Mouse (Mus musculus) heart, postnatal 36 days (tissue): ENCODE measurements around the gene Shb. TPM values are rescaled to one million over a fixed set of nuclear protein-coding genes. Genes with fewer than 3 reads are reported as not detected.
"Not testable (repeated sequence)": the region's sequence is repeated elsewhere in the genome, so short reads cannot be mapped to it uniquely, and the experiment has no call there.

Experiments used
- DNase-seq, 2 experiments: peaks; one replicate each; pipeline ENCODE4 v3.0.0; 2021 to 2022
- intact Hi-C: fragments of 180-260 bp; cut with DNase I; formaldehyde crosslinking; loops from one replicate; pipeline ENCODE4 v1.15.1; 2025
- total RNA-seq, 2 experiments: library from RNA; stranded (reverse); gene quantifications; 2 replicates each; pipeline ENCODE4 v1.2.3; 2021

Gene Shb
- total RNA-seq, 2 experiments from 2014 or later, result 24.2 to 40.9 TPM

DNA sequence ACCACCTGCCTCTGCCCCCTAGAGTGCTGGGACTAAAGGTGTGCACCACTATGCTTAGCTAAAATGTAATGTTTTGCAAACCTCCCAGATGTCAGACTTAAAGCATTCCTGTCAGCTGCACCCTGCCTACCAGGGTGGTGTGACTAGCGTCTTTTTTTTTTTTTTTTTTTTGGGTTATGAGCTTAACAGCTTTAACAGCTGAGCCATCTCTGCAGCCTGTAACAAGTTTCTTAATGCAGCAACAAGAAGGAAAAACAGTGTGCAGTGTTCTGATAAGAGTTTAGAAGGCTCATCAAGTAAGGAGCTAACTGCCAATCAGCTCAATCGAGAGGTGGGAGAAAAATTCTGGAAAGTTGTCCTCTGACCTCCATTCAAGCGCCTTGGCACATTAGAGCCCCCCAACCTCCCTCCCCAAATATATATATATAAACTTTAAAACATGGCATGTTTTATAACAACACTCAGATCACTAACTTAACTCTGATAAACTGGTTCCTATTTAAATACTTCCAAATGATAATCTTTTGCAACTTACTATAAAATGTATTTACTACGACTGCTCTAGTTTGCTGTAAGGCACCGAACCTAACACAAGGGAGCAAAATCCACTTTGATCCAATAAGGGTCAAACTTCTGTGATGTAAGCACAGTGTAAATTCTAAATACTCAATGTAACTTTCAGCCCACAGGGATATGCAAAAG is 125.1 kb downstream of the Shb start:
- DNase-seq, result no peak
- intact Hi-C loops, result loop anchor here (10.0 kb wide), 1 partner anchor 652 kb away; the partner anchor contains the start of gene Zcchc7

DNA sequence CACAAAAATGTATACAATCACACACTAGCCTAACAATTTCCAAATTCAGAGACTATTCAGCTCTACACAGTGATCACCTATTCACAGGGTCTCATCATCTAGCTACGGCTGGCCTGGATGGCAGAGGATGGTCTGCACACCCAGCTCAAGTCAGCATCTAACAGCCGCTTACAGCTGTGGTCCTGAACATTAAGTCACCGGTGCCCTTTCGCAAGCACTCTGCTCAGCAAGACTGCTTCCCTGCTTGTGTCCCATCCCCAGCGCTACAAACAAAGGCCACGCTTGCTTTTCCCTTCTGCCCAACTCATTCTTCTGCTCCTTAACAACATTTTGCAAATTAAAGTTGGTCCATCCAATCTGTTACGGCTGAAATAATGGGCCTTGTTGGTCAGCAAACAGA is 125.9 kb downstream of the Shb start:
- intact Hi-C loops, result loop anchor here (10.0 kb wide), 1 partner anchor 652 kb away; the partner anchor contains the start of gene Zcchc7

DNA sequence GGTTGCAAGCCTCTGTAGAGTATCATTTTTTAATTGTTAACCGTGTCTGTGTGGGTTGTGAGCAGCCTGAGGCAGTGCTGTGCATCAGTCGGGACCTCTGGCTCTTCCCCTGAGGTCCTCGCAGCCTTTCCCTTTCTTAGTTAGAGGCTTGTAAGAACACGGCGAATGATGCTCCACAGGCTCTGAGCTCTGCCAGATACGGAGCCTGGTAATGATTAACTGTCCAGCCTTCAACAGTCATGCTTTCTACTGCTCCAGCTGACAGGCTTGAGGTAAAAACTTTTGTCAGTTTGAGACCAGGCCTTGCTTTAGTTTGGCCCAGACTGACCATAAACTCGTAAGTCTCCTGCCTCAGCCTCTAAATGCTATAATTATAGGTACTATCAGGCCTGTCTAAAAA is 127.0 kb downstream of the Shb start:
- DNase-seq, result no peak
- intact Hi-C loops, result loop anchor here (10.0 kb wide), 1 partner anchor 651 kb away; the partner anchor contains the start of gene Zcchc7

More for the DNA sequence above, 125.9 kb downstream of the Shb start:
- DNase-seq, result no peak

DNA sequence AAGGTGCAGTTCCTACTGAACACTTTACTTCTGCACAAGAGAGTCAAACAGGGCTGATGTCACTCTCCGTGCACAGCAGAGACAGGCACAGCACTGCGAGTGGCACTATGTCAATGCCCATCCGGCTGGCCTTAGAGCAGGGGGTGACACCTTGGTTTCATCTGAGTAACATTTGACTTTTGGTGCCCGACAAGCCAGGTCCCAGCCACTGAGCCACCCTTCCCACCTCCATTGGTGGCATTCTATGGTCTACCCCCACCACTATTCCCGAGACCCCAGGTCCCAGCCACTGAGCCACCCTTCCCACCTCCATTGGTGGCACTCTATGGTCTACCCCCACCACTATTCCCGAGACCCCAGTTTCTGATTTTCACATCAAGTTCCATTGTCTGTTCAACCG is 128.2 kb downstream of the Shb start:
- intact Hi-C loops, result loop anchor here (10.0 kb wide), 1 partner anchor 649 kb away; the partner anchor contains the start of gene Zcchc7
- no peak for DNase-seq

DNA sequence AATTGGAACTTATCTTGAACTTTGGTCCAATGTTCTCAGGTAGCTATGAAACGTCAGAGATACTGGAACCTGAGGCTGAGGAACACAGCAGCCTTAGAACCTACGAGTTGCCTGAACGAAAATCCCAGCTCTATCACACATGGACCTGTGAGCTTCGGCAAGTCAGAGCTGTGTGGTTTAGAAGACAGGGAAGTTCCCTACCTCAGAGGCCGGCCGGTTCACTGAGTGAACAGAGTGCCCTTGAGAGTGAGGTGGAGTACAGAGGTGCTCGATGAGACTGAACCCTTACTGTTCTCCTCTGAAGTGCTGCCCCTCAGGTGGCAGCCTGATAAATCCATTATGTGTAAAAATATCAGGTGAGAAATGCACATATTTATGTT is 128.8 kb downstream of the Shb start:
- intact Hi-C loops, result loop anchor here (10.0 kb wide), 1 partner anchor 649 kb away; the partner anchor contains the start of gene Zcchc7
- DNase-seq, result no peak

DNA sequence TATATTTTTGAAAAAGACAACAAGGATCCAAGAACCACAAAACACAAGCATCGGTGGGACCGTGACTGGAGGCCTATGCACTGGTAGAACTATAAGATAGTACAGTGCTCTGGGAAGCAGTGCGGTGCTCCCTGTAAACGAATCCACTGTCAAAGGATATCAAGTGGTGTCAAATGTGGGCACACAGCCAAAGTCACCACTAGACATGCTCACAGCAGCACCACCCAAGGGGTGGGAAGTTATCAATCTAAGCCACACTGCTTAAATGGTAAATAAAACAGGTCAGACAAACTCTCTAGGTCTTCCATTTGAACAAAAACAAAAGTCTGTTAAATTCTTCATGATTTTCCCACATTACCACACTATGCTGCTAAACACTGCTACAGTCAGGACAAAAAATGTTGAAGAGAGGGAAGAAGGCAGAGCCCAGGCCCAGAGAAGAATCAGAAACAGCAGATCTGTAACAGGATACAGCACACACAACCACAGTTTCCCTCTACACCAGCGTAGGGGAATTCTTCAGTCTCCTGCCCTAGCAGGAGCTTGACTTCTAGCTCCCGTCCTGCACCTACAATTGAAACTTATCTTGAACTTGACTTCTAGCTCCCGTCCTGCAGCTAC is 129.3 kb downstream of the Shb start:
- intact Hi-C loops, result loop anchor here (10.0 kb wide), 1 partner anchor 648 kb away; the partner anchor contains the start of gene Zcchc7
- DNase-seq, result no peak

DNA sequence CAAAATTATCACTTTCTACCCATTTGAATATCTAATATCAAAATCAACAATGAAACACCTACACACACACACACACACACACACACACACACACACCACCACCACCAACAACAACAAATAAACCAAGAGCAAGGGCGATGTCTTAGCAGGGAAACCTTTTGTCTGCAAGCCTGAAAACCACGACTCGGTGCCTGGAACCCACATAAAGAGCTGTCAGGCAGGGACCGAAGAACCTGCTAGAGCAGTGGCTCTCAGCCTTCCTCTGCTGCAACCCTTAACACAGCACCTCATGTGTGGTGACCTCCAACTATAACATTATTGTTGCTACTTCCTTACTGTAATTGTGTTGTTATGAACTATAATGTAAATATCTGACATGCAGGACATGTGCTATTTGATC is 130.0 kb downstream of the Shb start:
- intact Hi-C loops, result loop anchor here (10.0 kb wide), 1 partner anchor 647 kb away; the partner anchor contains the start of gene Zcchc7
- no peak for DNase-seq

DNA sequence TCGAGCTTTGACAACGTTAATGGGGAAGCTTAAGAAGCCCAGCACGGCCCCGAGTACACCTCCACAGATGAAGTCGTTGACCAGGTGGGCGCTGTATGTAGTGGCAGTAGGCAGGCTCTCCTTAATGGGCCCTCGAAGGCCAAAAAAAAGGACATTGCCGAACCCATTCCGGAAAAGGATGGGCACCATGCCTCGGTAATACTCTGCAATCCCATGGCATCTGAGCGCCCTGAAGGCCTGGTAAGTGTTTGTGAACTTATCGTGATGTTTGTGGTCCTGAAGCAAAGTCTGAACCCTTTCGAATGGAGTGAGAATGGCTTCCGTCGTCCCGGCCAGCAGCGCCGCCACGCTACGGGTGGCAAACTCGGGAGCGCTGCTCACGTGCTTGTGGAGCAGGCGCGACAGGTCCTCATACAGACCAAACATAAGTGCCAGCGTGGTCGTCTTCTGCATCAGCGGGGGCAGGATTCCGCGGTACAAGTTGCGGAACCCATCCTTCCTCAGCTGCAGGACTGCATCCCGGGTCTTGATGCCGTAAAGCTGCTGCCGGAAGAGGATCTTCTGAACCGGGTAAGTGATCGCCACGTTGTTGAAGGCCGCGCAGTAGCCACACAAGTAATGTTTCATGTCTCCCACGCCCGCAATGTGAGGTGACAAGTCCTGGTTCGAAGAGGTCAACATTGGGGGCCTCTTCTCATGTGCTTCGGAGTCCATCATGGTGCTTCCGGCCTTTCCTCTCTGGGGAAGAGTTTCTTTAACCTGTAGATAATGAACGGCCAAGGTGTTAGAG is 132.7 kb downstream of the Shb start:
- DNase-seq, result no peak
- intact Hi-C loops, result loop anchor here (10.0 kb wide), 1 partner anchor 645 kb away; the partner anchor contains the start of gene Zcchc7

DNA sequence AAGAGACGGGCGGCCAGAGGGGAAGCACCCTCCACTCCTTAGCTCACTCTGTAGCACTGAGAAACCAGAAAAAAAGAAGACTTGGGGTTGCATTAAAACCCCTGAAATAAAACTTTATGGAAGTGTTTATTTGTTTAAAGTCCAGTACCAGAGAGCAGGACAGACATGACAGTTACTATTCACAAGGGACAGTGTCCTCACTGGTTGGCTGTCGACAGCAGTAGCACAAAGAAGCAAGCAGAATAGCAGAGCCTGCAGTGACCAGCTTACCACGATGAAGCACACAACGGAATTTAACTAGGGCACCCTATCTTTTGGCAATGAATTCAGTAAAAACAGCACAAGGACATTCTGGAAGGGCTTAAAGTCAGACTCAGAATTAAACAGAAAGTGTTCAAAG is 134.0 kb downstream of the Shb start:
- intact Hi-C loops, result not testable (repeated sequence)

DNA sequence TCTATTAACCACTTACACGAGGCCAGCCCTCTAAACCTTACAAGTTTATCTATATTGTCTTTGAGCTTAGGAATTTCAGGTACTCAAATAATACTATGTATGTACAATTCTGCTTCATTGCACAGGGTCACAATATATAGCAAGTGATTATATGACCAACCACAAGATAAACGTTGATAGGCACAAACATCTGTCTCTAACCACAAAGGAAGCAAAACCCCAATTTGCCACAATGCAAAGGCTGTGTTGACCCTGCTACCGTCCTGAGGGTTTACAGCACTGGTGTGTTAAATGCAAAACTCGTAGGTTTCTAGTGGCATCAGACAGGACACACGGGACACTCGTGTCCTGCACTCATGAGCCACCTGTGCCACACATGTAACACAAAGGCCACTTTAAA is 136.1 kb downstream of the Shb start:
- intact Hi-C loops, DNase-seq: not testable (repeated sequence)

More for the DNA sequence above, 134.0 kb downstream of the Shb start:
- not testable (repeated sequence) for DNase-seq

DNA sequence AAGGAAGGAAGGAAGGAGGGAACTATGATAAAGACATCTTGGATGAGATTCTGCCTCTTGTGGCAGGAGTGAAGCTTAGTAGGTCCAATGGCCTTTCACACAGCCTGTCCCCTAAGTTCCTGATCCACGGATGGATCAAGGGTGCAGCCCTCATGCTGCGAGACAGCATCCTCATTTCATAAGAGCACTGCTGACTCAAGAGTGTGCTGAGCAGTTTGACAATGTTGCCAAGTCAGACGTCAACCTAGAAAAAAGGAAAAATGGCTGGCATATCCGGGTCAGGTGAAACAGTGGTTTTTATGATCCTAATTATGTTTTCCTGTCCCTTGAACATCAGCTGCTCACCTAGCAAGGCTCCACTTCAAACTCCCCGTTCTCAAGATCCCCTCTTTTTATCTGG is 138.6 kb downstream of the Shb start:
- intact Hi-C loops, result no loop called here
- no peak for DNase-seq

DNA sequence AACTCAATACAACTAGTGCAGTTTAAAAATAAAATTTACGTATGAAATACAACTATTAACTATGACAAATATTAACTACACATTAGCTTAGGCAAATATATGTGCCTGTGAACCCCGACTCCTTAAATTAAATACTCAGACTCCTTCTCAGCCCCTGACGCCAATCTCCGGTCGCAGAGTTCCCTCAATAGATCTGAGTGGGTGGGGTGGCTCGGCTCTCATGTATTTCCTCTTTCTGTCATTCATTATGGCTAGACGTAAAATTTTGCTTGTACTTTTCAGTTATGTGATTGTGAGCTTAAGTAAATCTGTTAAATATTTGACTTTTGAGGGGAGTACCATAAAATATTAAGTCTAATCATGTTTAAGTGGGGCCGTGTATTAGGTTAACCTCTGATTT is 139.3 kb downstream of the Shb start:
- no peak for DNase-seq
- intact Hi-C loops, result no loop called here

DNA sequence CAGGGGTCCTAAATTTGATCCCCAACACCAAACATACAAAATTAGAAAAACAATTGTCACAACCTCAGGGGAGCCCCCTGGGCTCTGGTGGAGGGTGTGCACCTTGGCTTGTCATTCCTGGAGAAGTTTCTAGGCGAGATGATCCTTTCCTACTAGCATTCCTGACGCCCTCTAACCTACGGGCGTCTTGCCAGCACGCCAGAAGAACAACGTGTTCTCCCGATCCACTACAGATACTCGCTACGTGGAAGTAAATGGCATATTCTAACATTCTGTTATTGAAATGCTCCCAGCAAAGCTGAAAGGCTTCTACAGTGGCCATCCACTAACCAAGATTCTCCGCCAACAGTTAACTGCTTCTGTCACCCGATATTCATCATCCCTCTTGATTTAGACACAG is 139.7 kb downstream of the Shb start:
- intact Hi-C loops, result no loop called here
- DNase-seq, result no peak

DNA sequence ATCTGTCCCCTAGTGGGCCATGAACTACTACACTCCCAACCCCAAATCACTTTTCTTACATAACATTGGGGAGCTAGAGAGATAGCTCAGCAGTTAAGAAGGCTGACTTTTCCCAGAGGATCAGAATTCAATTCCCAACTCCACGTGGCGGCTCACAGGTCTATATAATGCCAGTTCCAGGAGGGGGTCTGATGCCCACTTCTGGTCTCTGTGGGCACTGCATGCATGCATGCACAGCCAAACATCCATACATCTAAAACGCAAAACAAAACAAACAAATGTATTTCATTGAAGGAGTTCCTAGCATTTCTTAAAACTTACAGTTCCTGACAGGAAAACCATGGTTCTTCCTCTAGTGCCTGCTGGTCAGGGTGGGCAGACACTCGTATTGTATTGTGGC is 140.2 kb downstream of the Shb start:
- intact Hi-C loops, result no loop called here

DNA sequence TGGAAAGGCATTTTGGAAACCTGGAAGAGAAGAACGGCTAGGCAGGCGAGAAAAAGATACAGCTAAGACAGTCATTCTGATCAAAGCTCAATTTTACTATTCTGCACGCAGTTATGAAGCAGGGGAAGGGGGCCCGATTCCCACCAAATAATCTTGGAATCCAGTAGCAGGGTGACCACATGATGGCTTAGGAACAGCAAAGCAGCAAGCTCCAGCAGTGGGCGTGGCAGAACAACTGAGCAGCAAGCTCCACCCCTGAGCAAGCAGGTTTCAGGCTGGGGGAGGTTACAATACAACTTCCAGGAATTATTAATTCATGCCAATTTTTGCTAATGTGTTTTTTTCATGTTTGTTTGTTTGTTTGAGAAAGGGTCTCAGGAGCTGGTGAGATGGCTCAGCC is 145.0 kb downstream of the Shb start:
- DNase-seq, intact Hi-C loops: not testable (repeated sequence)

More for the DNA sequence above, 140.2 kb downstream of the Shb start:
- no peak for DNase-seq

DNA sequence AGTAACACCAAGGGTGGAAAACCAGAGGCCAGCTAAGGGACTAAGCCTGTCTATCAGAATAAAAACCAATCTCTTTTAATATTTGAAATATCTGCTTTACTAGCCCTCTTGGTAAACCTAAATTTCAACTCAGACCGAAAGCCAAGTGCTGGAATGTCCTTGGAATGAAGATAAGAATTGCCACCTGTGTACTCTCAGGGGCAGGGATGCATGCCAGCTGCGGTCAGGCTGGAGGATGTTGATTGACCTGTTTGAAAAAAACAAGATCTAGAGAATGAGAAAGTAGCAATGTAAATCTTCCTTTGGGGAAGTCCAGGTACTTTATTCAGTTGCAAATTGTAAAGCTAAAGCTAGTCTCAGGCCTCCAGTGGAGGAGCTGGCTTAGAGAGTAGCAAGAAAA is 150.1 kb downstream of the Shb start:
- intact Hi-C loops, DNase-seq: not testable (repeated sequence)

DNA sequence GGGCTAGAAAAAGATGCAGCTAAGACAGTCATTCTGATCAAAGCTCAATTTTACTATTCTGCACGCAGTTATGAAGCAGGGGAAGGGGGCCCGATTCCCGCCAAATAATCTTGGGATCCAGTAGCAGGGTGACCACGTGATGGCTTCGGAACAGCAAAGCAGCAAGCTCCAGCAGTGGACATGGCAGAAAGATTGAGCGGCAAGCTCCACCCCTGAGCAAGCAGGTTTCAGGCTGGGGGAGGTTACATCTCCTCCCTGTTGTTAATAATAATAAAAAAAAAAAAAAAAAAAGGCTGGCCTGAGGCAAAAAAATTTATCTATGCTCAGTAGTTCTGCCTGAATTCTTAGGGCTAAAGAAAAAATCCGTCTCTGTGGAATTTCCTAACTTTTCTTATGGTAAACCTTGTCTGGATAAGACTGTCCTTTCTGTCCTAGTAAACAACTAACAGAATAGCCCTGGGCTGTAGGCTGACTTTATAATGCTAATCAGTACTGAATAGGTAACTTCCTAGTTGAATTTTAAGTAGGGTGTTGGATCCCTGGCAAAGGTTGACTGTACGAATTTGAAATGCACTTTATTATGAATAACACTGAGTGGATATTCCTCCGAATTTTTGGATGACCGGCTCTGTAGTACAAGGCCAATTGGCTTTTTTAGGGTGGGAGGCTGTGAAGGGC is 151.2 kb downstream of the Shb start:
- intact Hi-C loops, DNase-seq: not testable (repeated sequence)

DNA sequence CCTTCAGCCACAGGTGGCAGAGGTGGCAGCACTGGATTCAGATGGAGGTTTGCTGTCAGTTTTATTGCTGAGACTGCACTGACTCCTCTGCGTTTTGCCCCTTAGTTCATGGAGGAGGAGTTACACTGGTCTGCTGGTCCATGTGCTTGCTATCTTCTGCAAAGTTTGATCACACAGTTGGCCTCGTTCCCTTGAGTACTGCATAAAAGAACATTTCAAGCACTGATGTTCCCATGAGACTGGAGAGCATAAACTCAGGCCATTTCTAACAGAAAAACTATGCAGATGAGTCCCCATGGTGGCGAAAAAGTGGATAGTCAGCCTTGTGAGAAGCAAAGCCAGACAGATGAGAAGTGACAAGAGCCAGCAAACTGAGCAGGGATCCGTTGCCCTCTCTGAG is 155.7 kb downstream of the Shb start:
- no peak for DNase-seq
- intact Hi-C loops, result no loop called here

DNA sequence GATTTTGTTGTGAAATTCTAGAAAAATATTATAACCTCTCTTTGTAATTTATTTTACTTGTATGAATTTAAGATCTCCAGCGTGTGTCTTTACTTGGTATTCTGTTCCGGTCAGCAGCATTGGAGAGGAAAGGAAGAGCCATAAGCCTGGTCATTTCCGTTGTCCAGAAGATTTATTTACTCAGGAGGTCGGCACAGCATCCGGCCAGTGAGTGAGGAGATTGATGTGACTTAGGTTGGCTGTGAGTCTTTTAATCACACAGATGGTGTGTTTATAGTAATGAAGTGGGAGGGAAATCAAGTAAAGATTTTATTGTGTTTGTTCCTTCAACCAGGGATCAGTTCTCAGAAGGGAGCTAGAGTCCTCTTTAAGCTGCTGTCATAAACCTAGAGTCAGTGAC is 157.4 kb downstream of the Shb start:
- no peak for DNase-seq
- intact Hi-C loops, result no loop called here
